Mouse (Mus musculus) embryonic facial prominence, embryonic 15.5 days (tissue): ENCODE measurements around the gene Gm6588. TPM values are rescaled to one million over a fixed set of nuclear protein-coding genes. Genes with fewer than 3 reads are reported as not detected.
A peak's percentile ranks its signal among the peaks of the same experiment; 100 is the strongest.

ENCODE experiments used
- ATAC-seq: fragments of 200-750 bp; cut with Nextera tagmentation; 2 replicates; pipeline ENCODE4 v1.8.0; 2017; ENCODE audit warnings: low read depth, moderate TSS enrichment; ENCODE audit not compliant: insufficient number of reproducible peaks, low FRiP score, low TSS enrichment
- H3K27ac ChIP-seq: fragments of 300-500 bp; sonication (generic); replicated peaks from 2 replicates; pipeline ENCODE4 v1.5.1; 2015; ENCODE audit warnings: mild to moderate bottlenecking, inconsistent platforms
- H3K27me3 ChIP-seq: fragments of 300-500 bp; sonication (generic); 2 replicates; pipeline ENCODE4 v1.6.1; 2015; ENCODE audit warnings: inconsistent platforms
- H3K36me3 ChIP-seq: fragments of 300-500 bp; sonication (generic); 2 replicates; pipeline ENCODE4 v1.6.1; 2015; ENCODE audit warnings: mild to moderate bottlenecking, inconsistent platforms
- H3K4me1 ChIP-seq: fragments of 300-500 bp; sonication (generic); 2 replicates; pipeline ENCODE4 v1.6.1; 2015; ENCODE audit warnings: inconsistent platforms
- H3K4me2 ChIP-seq: fragments of 300-500 bp; sonication (generic); replicated peaks from 2 replicates; pipeline ENCODE4 v1.6.1; 2015; ENCODE audit warnings: mild to moderate bottlenecking, inconsistent platforms
- H3K4me3 ChIP-seq: fragments of 300-500 bp; sonication (generic); replicated peaks from 2 replicates; pipeline ENCODE4 v1.5.1; 2015; ENCODE audit warnings: mild to moderate bottlenecking, inconsistent platforms
- H3K9ac ChIP-seq: fragments of 300-500 bp; sonication (generic); 2 replicates; pipeline ENCODE4 v1.6.1; 2015; ENCODE audit warnings: inconsistent platforms
- H3K9me3 ChIP-seq: fragments of 300-500 bp; sonication (generic); replicated peaks from 2 replicates; pipeline ENCODE4 v1.6.1; 2016; ENCODE audit warnings: inconsistent platforms
- WGBS: fragments of 180-500 bp; shearing (Covaris S2); methylation state at CpG from one replicate; pipeline ENCODE4 v1.1.7; 2015; 5-methylcytosine and 5-hydroxymethylcytosine counted together
- polyA plus RNA-seq: library from polyadenylated mRNA; unstranded; fragments of >200 nt; fragmentation: Nextera tagmentation; extraction: Ambion mirVana; gene quantifications from 2 replicates; pipeline ENCODE4 v1.2.1, GENCODE M21; 2015

Gm6588 gene
- polyA plus RNA-seq, 1 experiment from 2014 or later: not detected

- ATAC-seq: no peak
- WGBS: 71% methylated on average over 6 of the region's 6 CpGs
- no peak overlapping the region for H3K4me2 ChIP-seq
Observed at GRCm38 (mm10) chr5:112470144-112470543, 20.9 kb downstream of the Gm6588 start.

GRCm38 (mm10) chr5:112473453-112473852 lies 24.2 kb downstream of the Gm6588 start:
- Histone ChIP-seq H3K27me3 (0 out of 2 replicates have a peak, but pooled peaks cover 6% of the 10 kb centered on the region), H3K36me3 (no peaks in the 10 kb centered on the region), H3K4me1 (0 out of 2 replicates have a peak, but pooled peaks cover 7% of the 10 kb centered on the region), H3K4me3 (no peak overlapping the region), H3K4me2 (no peak overlapping the region), H3K27ac (no peak overlapping the region), H3K9me3 (no peaks in the 10 kb centered on the region), H3K9ac (no peak overlapping the region)
- no peak for ATAC-seq
- WGBS: 46% methylated on average over 6 of the region's 6 CpGs

More at GRCm38 (mm10) chr5:112470144-112470543, 20.9 kb downstream of the Gm6588 start:
- no peak overlapping the region for H3K4me3 ChIP-seq
- no peaks in the 10 kb centered on the region for H3K9me3 ChIP-seq
- peaks cover 23% of the 10 kb centered on the region for H3K4me1 ChIP-seq
- no peaks in the 10 kb centered on the region for H3K36me3 ChIP-seq
- 0 out of 2 replicates have a peak, but pooled peaks cover 5% of the 10 kb centered on the region for H3K27me3 ChIP-seq
- H3K27ac ChIP-seq: no peak overlapping the region
- no peak overlapping the region for H3K9ac ChIP-seq

- H3K4me2 ChIP-seq: no peak overlapping the region
- H3K27me3 ChIP-seq: peaks cover 32% of the 10 kb centered on the region
- H3K27ac ChIP-seq: no peak overlapping the region
- H3K4me1 ChIP-seq: no peaks in the 10 kb centered on the region
- ATAC-seq: no peak
- no peaks in the 10 kb centered on the region for H3K9me3 ChIP-seq
- H3K36me3 ChIP-seq: no peaks in the 10 kb centered on the region
- WGBS: 11% methylated on average over 19 of the region's 19 CpGs
- H3K4me3 ChIP-seq: no peak overlapping the region
- H3K9ac ChIP-seq: no peak overlapping the region
Observed at GRCm38 (mm10) chr5:112481946-112482410, 32.8 kb downstream of the Gm6588 start.

- WGBS: 56% methylated on average over 13 of the region's 13 CpGs
- no peak overlapping the region for H3K4me3 ChIP-seq
- no peaks in the 10 kb centered on the region for H3K4me1 ChIP-seq
- ATAC-seq: no peak
- no peak overlapping the region for H3K9ac ChIP-seq
- no peak overlapping the region for H3K4me2 ChIP-seq
- H3K36me3 ChIP-seq: no peaks in the 10 kb centered on the region
- no peak overlapping the region for H3K27ac ChIP-seq
- H3K9me3 ChIP-seq: no peaks in the 10 kb centered on the region
- H3K27me3 ChIP-seq: peaks cover 32% of the 10 kb centered on the region
Observed at GRCm38 (mm10) chr5:112482551-112482950, 33.3 kb downstream of the Gm6588 start.

GRCm38 (mm10) chr5:112483030-112483429 lies 33.8 kb downstream of the Gm6588 start:
- ATAC-seq: no peak
- H3K27ac ChIP-seq: no peak overlapping the region
- H3K9me3 ChIP-seq: no peaks in the 10 kb centered on the region
- H3K4me2 ChIP-seq: no peak overlapping the region
- WGBS: 81% methylated on average over 8 of the region's 8 CpGs
- no peaks in the 10 kb centered on the region for H3K4me1 ChIP-seq
- peaks cover 32% of the 10 kb centered on the region for H3K27me3 ChIP-seq
- no peak overlapping the region for H3K9ac ChIP-seq
- H3K4me3 ChIP-seq: no peak overlapping the region
- no peaks in the 10 kb centered on the region for H3K36me3 ChIP-seq

GRCm38 (mm10) chr5:112484924-112485715 lies 35.9 kb downstream of the Gm6588 start:
- no peaks in the 10 kb centered on the region for H3K9me3 ChIP-seq
- no peaks in the 10 kb centered on the region for H3K4me1 ChIP-seq
- WGBS: 25% methylated on average over 13 of the region's 13 CpGs
- no peak overlapping the region for H3K4me2 ChIP-seq
- no peaks in the 10 kb centered on the region for H3K36me3 ChIP-seq
- H3K27ac ChIP-seq: no peak overlapping the region
- no peak for ATAC-seq
- H3K27me3 ChIP-seq: peaks cover 32% of the 10 kb centered on the region
- H3K9ac ChIP-seq: no peak overlapping the region
- H3K4me3 ChIP-seq: no peak overlapping the region

GRCm38 (mm10) chr5:112486415-112486814 lies 37.2 kb downstream of the Gm6588 start:
- ATAC-seq: no peak
- H3K4me1 ChIP-seq: no peaks in the 10 kb centered on the region
- H3K27me3 ChIP-seq: peaks cover 32% of the 10 kb centered on the region
- no peak overlapping the region for H3K4me3 ChIP-seq
- WGBS: 66% methylated on average over 5 of the region's 5 CpGs
- H3K4me2 ChIP-seq: no peak overlapping the region
- H3K27ac ChIP-seq: no peak overlapping the region
- H3K9ac ChIP-seq: no peak overlapping the region
- no peaks in the 10 kb centered on the region for H3K36me3 ChIP-seq
- no peaks in the 10 kb centered on the region for H3K9me3 ChIP-seq

GRCm38 (mm10) chr5:112487504-112487903 lies 38.3 kb downstream of the Gm6588 start:
- 81% methylated on average over 1 of the region's 1 CpGs for WGBS

GRCm38 (mm10) chr5:112488101-112488776 lies 39.0 kb downstream of the Gm6588 start:
- H3K4me3 ChIP-seq: no peak overlapping the region
- peaks cover 23% of the 10 kb centered on the region for H3K27me3 ChIP-seq
- WGBS: 44% methylated on average over 8 of the region's 8 CpGs
- H3K4me2 ChIP-seq: no peak overlapping the region
- no peak overlapping the region for H3K27ac ChIP-seq
- no peak overlapping the region for H3K9ac ChIP-seq
- H3K4me1 ChIP-seq: no peaks in the 10 kb centered on the region
- H3K36me3 ChIP-seq: no peaks in the 10 kb centered on the region
- ATAC-seq: no peak
- H3K9me3 ChIP-seq: no peaks in the 10 kb centered on the region

More at GRCm38 (mm10) chr5:112487504-112487903, 38.3 kb downstream of the Gm6588 start:
- no peak overlapping the region for H3K4me3 ChIP-seq
- peaks cover 29% of the 10 kb centered on the region for H3K27me3 ChIP-seq
- ATAC-seq: no peak
- no peak overlapping the region for H3K9ac ChIP-seq
- H3K9me3 ChIP-seq: no peaks in the 10 kb centered on the region
- no peaks in the 10 kb centered on the region for H3K36me3 ChIP-seq
- H3K27ac ChIP-seq: no peak overlapping the region
- no peaks in the 10 kb centered on the region for H3K4me1 ChIP-seq
- no peak overlapping the region for H3K4me2 ChIP-seq

- Histone ChIP-seq H3K9me3 (no peaks in the 10 kb centered on the region), H3K36me3 (no peaks in the 10 kb centered on the region), H3K9ac (no peak overlapping the region), H3K4me1 (peaks cover 4% of the 10 kb centered on the region; the same call in 1 of the 2 replicates), H3K4me3 (no peak overlapping the region), H3K27me3 (0 out of 2 replicates have a peak, but pooled peaks cover under 1% of the 10 kb centered on the region), H3K27ac (no peak overlapping the region), H3K4me2 (no peak overlapping the region)
- 46% methylated on average over 11 of the region's 11 CpGs for WGBS
- ATAC-seq: no peak
Observed at GRCm38 (mm10) chr5:112491489-112491888, 42.3 kb downstream of the Gm6588 start.

GRCm38 (mm10) chr5:112493492-112493891 lies 44.3 kb downstream of the Gm6588 start:
- 29% methylated on average over 11 of the region's 11 CpGs for WGBS
- H3K4me2 ChIP-seq: 0 out of 2 replicates have a peak overlapping the region, but pooled peaks have one; percentile 6
- H3K36me3 ChIP-seq: no peaks in the 10 kb centered on the region
- no peak overlapping the region for H3K4me3 ChIP-seq
- no peaks in the 10 kb centered on the region; the same call in 1 of the 2 replicates for H3K27me3 ChIP-seq
- H3K9ac ChIP-seq: no peak overlapping the region
- ATAC-seq: peak; percentile 37; the same call in 1 of the 2 replicates
- no peaks in the 10 kb centered on the region for H3K9me3 ChIP-seq
- H3K27ac ChIP-seq: no peak overlapping the region
- H3K4me1 ChIP-seq: peaks cover 4% of the 10 kb centered on the region; the same call in 1 of the 2 replicates
